Comparison of ENCODE assay signal across 23 mouse cellular contexts in genomic region chr8:71968636-71969035, GRCm38 (mm10). TPM values are rescaled to one million over a fixed set of nuclear protein-coding genes. Genes with fewer than 3 reads are reported as not detected.
A peak's percentile ranks its signal among the peaks of the same experiment; 100 is the strongest.
DNase-seq lines count a peak whose midpoint lies in the region; ATAC-seq and TF ChIP-seq lines count a peak whose summit lies in the region.
"Had no signal": no experiment of that assay in that cellular context is flagged by ENCODE, and none has a peak within 500 bp of the region (broad histone marks: within the 10 kb centered on the region; RNA-seq: fewer than 3 reads in every experiment).

No protein-coding gene starts in this region.

- H3K79me2 ChIP-seq in C2C12 (ENCODE audit: control insufficient read depth, insufficient read depth) = peaks cover 9% of the 10 kb centered on the region

- H3K9me3 ChIP-seq in lung, embryonic 16.5 days (ENCODE audit: control insufficient read depth, low read length) = peaks cover 2% of the 10 kb centered on the region; the same call in 1 of the 2 replicates
- 0 out of 2 replicates have a peak, but pooled peaks cover 6% of the 10 kb centered on the region for H3K9me3 ChIP-seq in embryonic facial prominence, embryonic 15.5 days (replicated peaks)

- no peak for TF ChIP-seq CTCF in lung, adult 2 months (IDR thresholded peaks at IDR 0.05; ENCODE audit: insufficient read depth, low read length)
- no peak for TF ChIP-seq CTCF in C2C12 (IDR thresholded peaks at IDR 0.05; ENCODE audit: control insufficient read depth, insufficient read depth, insufficient read length)

- TF ChIP-seq POLR2A in lung, adult 2 months (IDR thresholded peaks at IDR 0.05; ENCODE audit: borderline replicate concordance, extremely low read depth, low read depth, low read length) = no peak

- DNase-seq in lung, adult 2 months = no peak
- no peak for DNase-seq in layer of hippocampus, postnatal 14 days (ENCODE audit: low spot score in 2 of 2)
- no peak for DNase-seq in urinary bladder, postnatal 25 days (ENCODE audit: low spot score)
- DNase-seq: adrenal gland, postnatal 14 days; cerebellum, adult 11-12 months; cerebellum, adult 9-10 months; cerebellum, postnatal 25 days; gastrocnemius, postnatal 10 days; heart, adult 2 months; heart, postnatal 36 days had no signal

- 74% methylated on average over 6 of the region's 6 CpGs for WGBS in lung, embryonic 16.5 days
- WGBS in lung, adult 2 months = 67% methylated on average over 6 of the region's 6 CpGs
- WGBS in embryonic facial prominence, embryonic 15.5 days = 67% methylated on average over 6 of the region's 6 CpGs

- H3K27ac ChIP-seq in lung, embryonic 16.5 days (ENCODE audit: low read length) = no peak overlapping the region
- H3K27ac ChIP-seq in embryonic facial prominence, embryonic 15.5 days (replicated peaks) = 0 out of 2 replicates have a peak overlapping the region, but pooled peaks have one; percentile 4
- H3K27ac ChIP-seq: forebrain, embryonic 12.5 days; heart, adult 2 months; heart, embryonic 13.5 days; hindbrain, embryonic 12.5 days had no signal

- no peak overlapping the region for H3ac ChIP-seq in C2C12 (ENCODE audit: control insufficient read depth, insufficient read length, low read depth)

- H3K9ac ChIP-seq in lung, embryonic 16.5 days (ENCODE audit: low read length) = no peak overlapping the region
- H3K9ac ChIP-seq in embryonic facial prominence, embryonic 15.5 days = no peak overlapping the region
- H3K9ac ChIP-seq: forebrain, embryonic 12.5 days; heart, embryonic 13.5 days; hindbrain, embryonic 12.5 days had no signal

- no peak overlapping the region for H3K4me3 ChIP-seq in lung, embryonic 16.5 days (ENCODE audit: low read length)
- no peak overlapping the region for H3K4me3 ChIP-seq in lung, adult 2 months (replicated peaks; ENCODE audit: extremely low read depth, low read depth, low read length)
- no peak overlapping the region for H3K4me3 ChIP-seq in C2C12 (ENCODE audit: insufficient read depth, poor library complexity, severe bottlenecking)
- no peak overlapping the region for H3K4me3 ChIP-seq in embryonic facial prominence, embryonic 15.5 days (replicated peaks)
- H3K4me3 ChIP-seq: forebrain, embryonic 12.5 days; heart, adult 2 months; heart, embryonic 13.5 days; hindbrain, embryonic 12.5 days had no signal

- peaks cover 8% of the 10 kb centered on the region for H3K79me3 ChIP-seq in C2C12 (ENCODE audit: low read depth)

- H3K4me1 ChIP-seq in lung, embryonic 16.5 days (replicated peaks; ENCODE audit: control insufficient read depth, insufficient read depth, low read length) = no peaks in the 10 kb centered on the region
- no peaks in the 10 kb centered on the region for H3K4me1 ChIP-seq in lung, adult 2 months (ENCODE audit: control insufficient read depth, insufficient read depth, low read length)
- H3K4me1 ChIP-seq in embryonic facial prominence, embryonic 15.5 days = no peaks in the 10 kb centered on the region
- H3K4me1 ChIP-seq: forebrain, embryonic 12.5 days; heart, embryonic 13.5 days; hindbrain, embryonic 12.5 days had no signal

- H3K36me3 ChIP-seq in lung, embryonic 16.5 days (ENCODE audit: control insufficient read depth, insufficient read depth, low read length) = peaks cover 37% of the 10 kb centered on the region
- peaks cover 53% of the 10 kb centered on the region for H3K36me3 ChIP-seq in C2C12 (ENCODE audit: control insufficient read depth, insufficient read depth)
- H3K36me3 ChIP-seq in embryonic facial prominence, embryonic 15.5 days = peaks cover 58% of the 10 kb centered on the region

- H3K4me2 ChIP-seq in lung, embryonic 16.5 days (ENCODE audit: low read depth, low read length) = no peak overlapping the region
- H3K4me2 ChIP-seq in embryonic facial prominence, embryonic 15.5 days (replicated peaks) = no peak overlapping the region
- H3K4me2 ChIP-seq: forebrain, embryonic 12.5 days; heart, embryonic 13.5 days; hindbrain, embryonic 12.5 days had no signal

- peak; percentile 54; the same call in 1 of the 2 replicates for ATAC-seq in lung, embryonic 16.5 days (ENCODE audit: low read depth)
- ATAC-seq in embryonic facial prominence, embryonic 15.5 days (ENCODE audit: insufficient number of reproducible peaks, low FRiP score, low TSS enrichment, low read depth) = no peak
- ATAC-seq: activated CD4-positive, CD25-positive, alpha-beta regulatory T cell, adult 4 months; CD4-positive, CD25-positive, alpha-beta regulatory T cell, adult 4 months; forebrain, embryonic 16.5 days; hindbrain, embryonic 16.5 days; inflammation-experienced regulatory T-cells, adult 6 months; Patski had no signal

- H3K27me3 ChIP-seq in lung, embryonic 16.5 days (ENCODE audit: control insufficient read depth, insufficient read depth, low read depth, low read length) = no peaks in the 10 kb centered on the region
- H3K27me3 ChIP-seq in C2C12 (ENCODE audit: control insufficient read depth, insufficient read depth, insufficient read length) = no peaks in the 10 kb centered on the region
- H3K27me3 ChIP-seq in embryonic facial prominence, embryonic 15.5 days = no peaks in the 10 kb centered on the region
- H3K27me3 ChIP-seq: forebrain, embryonic 12.5 days; heart, embryonic 13.5 days; hindbrain, embryonic 12.5 days; Patski had no signal

TF ChIP-seq in C2C12, 6 proteins besides CTCF, POLR2A, EP300 and RAD21:
- TF ChIP-seq USF1 (IDR thresholded peaks at IDR 0.05; ENCODE audit: low read depth) (no peak), CEBPB (IDR thresholded peaks at IDR 0.05; ENCODE audit: low read depth) (peak; percentile 57)
TF ChIP-seq in C2C12: peak in this region for 1.

RNA-seq across cellular contexts. Expression of gene Zfp961, which starts 17.8 kb away (rescaled TPM):
- 22.4 and 24.4 TPM in 2 replicates for polyA plus RNA-seq in lung, embryonic 16.5 days (2015; fragmentation: Nextera tagmentation; extraction: Ambion mirVana)
- polyA plus RNA-seq in lung, adult 2 months (2012; rRNA removed) = 3.0 and 5.2 TPM in 2 replicates
- 5.1 TPM for polyA plus RNA-seq in C2C12 (2012; fragmentation: generic; extraction: Trizol)
- 13.6 and 15.0 TPM in 2 replicates for polyA plus RNA-seq in embryonic facial prominence, embryonic 15.5 days (2015; fragmentation: Nextera tagmentation; extraction: Ambion mirVana)
- total RNA-seq in layer of hippocampus, postnatal 14 days (2021) = 10 to 100 TPM; 17.0 to 17.7 TPM

RNA-seq across cellular contexts. Expression of gene Cyp4f18, which starts 40.8 kb away (rescaled TPM):
- 3.1 and 3.8 TPM in 2 replicates for polyA plus RNA-seq in lung, embryonic 16.5 days (2015; fragmentation: Nextera tagmentation; extraction: Ambion mirVana)
- 18.2 and 26.4 TPM in 2 replicates for polyA plus RNA-seq in lung, adult 2 months (2012; rRNA removed)
- polyA plus RNA-seq in C2C12 (2012; fragmentation: generic; extraction: Trizol) = not detected
- polyA plus RNA-seq in embryonic facial prominence, embryonic 15.5 days (2015; fragmentation: Nextera tagmentation; extraction: Ambion mirVana) = 1.3 and 1.5 TPM in 2 replicates
- not detected for total RNA-seq in layer of hippocampus, postnatal 14 days (2021)
- total RNA-seq: G1E had no signal
- polyA plus RNA-seq: Patski had no signal
